Mouse (Mus musculus): ENCODE results near the gene Herc2.

GRCm38 (mm10) chr7:56091445-56091844 lies 41.4 kb downstream of the Herc2 start:
- no peak for TF ChIP-seq CTCF (IDR thresholded peaks at IDR 0.05; ENCODE audit: low read depth, low read length)
- no peak for TF ChIP-seq TAL1 (conservative IDR thresholded peaks at IDR 0.05; ENCODE audit: low read depth, low read length)
- no peak for TF ChIP-seq POLR2AphosphoS5 (IDR thresholded peaks at IDR 0.05; ENCODE audit: insufficient replicate concordance, low read depth, low read length)
- no peak for TF ChIP-seq GATA1 (IDR thresholded peaks at IDR 0.05; ENCODE audit: borderline replicate concordance, low read length)
- no peak for TF ChIP-seq GATA2 (IDR thresholded peaks at IDR 0.05; ENCODE audit: borderline replicate concordance, low read depth, low read length)
